11 mouse cellular contexts compared by ENCODE assay signal in the genomic region with DNA sequence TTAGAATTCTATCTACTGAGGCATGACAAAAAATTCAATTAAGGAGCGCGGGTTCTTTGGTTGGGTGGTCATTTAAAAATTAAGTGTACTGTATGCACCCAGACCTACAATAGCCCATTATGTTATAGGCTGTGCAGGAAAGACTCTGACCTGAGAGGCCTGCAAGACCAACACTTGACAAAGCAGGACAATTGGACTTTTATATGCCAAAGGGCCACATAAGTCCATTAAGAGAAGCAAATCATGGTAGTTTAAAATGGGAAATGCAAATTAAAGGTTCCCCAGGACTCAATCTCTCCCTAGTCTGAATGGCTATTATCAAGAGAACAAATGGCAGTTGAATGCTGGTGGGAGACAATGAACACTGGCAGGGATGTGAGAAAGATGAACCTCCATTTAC. TPM values are rescaled to one million over a fixed set of nuclear protein-coding genes. Genes with fewer than 3 reads are reported as not detected.
"Had no signal": no experiment of that assay in that cellular context is flagged by ENCODE, and none has a peak within 500 bp of the region (broad histone marks: within the 10 kb centered on the region; RNA-seq: fewer than 3 reads in every experiment).

No protein-coding gene starts in this region.

- H3K9me3 ChIP-seq: limb, embryonic 10.5 days; liver, embryonic 15.5 days had no signal

- H3K9ac ChIP-seq: liver, embryonic 15.5 days had no signal

- ATAC-seq: lung, postnatal 0 days had no signal

- DNase-seq: kidney, adult 8-10 months; lung, adult 2 months; lung, postnatal 36 days; thymus, postnatal 4 days had no signal

- H3K4me2 ChIP-seq: liver, embryonic 11.5 days; liver, embryonic 15.5 days had no signal

- H3K4me3 ChIP-seq: left cerebral cortex, adult 2 months; limb, embryonic 10.5 days; liver, embryonic 15.5 days had no signal

- H3K36me3 ChIP-seq: limb, embryonic 10.5 days; liver, embryonic 15.5 days had no signal

- H3K27me3 ChIP-seq: liver, embryonic 15.5 days had no signal

- H3K4me1 ChIP-seq: limb, embryonic 10.5 days; liver, embryonic 15.5 days had no signal

- H3K27ac ChIP-seq: left cerebral cortex, adult 2 months; limb, embryonic 10.5 days; liver, embryonic 15.5 days; stomach, postnatal 0 days had no signal

RNA-seq across cellular contexts. Expression of gene Lrrtm1, which starts 53.9 kb away (rescaled TPM):
- total RNA-seq: megakaryocyte progenitor cell, adult 5-6 weeks had no signal
